Mouse (Mus musculus): ENCODE data around the gene Hist1h2ad. TPM values are rescaled to one million over a fixed set of nuclear protein-coding genes. Genes with fewer than 3 reads are reported as not detected.
"Not testable (repeated sequence)": the region's sequence is repeated elsewhere in the genome, so short reads cannot be mapped to it uniquely, and the experiment has no call there.

Hist1h2ad gene
- total RNA-seq, 2 experiments from 2014 or later, result 3.6 to 93.7 TPM

DNA sequence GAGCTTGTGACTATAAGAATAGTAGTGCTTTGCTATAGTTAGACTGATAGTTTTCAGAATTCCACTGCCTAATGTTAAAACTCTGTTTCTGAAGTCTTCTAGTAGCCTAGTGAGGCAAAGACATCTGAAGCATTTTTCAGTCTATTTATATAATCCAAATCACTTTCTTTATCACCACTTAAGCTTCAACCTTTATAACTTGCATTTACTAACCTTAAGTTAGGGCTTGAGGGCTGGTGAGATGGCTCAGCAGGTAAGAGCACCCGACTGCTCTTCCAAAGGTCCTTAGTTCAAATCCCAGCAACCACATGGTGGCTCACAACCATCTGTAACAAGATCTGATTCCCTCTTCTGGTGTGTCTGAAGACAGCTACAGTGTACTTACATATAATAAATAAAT is 34.4 kb upstream of the Hist1h2ad start:
- not testable (repeated sequence) for ATAC-seq (ENCODE audit: poor library complexity, severe bottlenecking)

DNA sequence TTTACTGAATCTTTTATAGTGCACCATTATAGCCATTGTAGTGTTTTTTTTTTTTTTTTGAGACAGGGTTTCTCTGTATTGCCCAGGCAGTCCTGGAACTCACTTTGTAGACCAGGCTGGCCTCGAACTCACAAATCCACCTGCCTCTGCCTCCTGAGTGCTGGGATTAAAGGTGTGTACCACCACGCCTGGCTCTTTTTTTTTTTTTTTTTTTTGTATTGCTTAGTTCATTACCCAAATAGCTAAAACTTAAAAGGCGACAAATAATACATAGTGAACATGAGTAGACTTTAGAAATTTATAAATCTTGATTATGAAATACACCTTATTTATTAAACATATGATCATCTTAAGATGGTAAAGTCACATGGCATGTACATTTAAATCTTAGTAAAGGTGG is 32.7 kb upstream of the Hist1h2ad start:
- ATAC-seq (ENCODE audit: poor library complexity, severe bottlenecking), result no peak

DNA sequence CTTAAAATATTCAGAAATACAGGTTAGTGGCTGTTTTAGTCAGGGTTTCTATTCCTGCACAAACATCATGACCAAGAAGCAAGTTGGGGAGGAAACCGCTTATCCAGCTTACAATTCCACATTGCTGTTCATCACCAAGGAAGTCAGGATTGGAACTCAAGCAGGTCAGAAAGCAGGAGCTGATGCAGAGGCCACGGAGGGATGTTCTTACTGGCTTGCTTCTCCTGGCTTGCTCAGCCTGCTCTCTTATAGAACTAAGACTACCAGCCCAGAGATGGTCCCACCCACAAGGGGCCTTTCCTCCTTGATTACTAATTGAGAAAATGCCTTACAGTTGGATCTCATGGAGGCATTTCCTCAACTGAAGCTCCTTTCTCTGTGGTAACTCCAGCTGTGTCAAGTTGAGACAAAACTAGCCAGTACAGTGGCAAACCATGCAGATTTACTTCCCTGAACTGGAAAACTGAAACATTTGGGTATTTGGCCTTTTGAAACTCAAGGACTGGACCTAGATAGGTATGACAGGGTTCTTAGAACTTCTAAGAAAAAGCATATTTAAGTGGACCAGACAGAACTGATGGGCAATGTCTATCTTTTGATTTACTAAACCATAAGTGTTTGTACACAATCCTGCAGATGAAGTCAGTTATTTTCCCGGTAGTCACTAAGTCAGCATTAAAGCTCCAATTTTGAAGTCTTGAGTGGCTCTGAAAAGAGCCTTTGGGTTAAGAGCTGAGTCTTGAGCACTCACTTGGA is 31.8 kb upstream of the Hist1h2ad start:
- not testable (repeated sequence) for ATAC-seq (ENCODE audit: poor library complexity, severe bottlenecking)

DNA sequence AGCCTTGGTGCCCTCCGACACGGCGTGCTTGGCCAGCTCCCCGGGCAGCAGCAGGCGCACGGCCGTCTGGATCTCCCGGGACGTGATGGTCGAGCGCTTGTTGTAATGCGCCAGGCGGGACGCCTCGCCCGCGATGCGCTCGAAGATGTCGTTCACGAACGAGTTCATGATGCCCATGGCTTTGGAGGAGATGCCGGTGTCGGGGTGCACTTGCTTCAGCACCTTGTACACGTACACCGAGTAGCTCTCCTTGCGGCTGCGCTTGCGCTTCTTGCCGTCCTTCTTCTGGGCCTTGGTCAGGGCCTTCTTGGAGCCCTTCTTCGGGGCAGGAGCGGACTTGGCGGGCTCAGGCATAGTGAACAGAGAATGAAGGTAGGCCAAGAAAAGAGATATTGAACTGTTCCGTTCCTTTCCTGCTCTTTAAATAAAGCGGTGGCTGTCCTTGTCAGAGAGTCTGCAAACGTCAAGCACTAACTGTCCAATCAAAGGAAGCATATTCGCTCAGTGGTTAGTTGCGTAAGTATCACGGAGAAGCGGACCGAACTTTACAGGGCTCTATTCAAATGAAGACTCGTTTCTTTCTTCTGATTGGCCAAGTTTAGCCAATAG is 31.1 kb upstream of the Hist1h2ad start, which contains the start of gene Hist1h2bh:
Hist1h2bh (minus strand) TSS at position 394 of the 609 bp plus-strand sequence.
- peak; percentile 88 for ATAC-seq (ENCODE audit: poor library complexity, severe bottlenecking)

DNA sequence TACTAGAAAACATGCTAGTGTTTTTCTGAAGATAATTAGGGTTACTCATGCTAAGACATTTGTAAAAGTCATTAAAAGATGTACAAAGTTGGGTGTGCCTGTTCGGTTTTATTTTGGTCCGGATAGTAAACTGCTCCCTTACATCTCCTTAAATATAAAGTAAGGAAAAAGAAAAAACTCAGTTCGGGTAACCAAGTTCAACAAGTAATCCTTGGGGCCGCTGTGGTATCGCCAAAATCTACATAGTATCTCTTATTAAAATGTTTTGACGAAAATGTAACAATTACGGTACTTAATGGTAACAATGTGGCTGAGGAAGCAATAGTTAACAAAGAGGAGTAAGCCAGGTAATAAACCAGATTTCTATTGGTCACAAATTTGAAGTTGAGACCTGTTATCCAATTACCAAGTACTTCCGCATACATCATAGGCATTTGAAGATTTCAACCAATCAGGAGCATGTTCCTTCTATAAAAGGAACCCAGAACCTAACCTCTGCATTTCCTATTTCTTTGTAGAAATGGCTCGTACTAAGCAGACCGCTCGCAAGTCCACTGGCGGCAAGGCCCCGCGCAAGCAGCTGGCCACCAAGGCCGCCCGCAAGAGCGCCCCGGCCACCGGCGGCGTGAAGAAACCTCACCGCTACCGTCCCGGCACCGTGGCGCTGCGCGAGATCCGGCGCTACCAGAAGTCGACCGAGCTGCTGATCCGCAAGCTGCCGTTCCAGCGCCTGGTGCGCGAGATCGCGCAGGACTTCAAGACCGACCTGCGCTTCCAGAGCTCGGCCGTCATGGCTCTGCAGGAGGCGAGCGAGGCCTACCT is 30.0 kb upstream of the Hist1h2ad start, which contains the start of gene Hist1h3f:
Hist1h3f (plus strand) TSS at position 88 of the 822 bp plus-strand sequence.
- ATAC-seq (ENCODE audit: poor library complexity, severe bottlenecking), result peak; percentile 83

DNA sequence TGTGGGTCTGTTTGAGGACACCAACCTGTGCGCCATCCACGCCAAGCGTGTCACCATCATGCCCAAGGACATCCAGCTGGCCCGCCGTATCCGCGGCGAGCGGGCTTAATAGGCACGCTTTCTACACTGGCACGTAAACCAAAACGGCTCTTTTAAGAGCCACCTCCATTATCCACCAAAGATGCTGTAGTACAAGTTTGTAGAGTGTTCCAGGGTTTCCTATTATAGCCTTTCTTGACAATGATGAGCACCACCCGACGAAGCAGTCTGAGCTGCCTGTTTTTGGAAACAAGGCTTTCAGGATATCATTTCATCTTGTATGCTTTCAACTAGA is 29.4 kb upstream of the Hist1h2ad start:
- ATAC-seq (ENCODE audit: poor library complexity, severe bottlenecking), result peak; percentile 14; the same call in 1 of the 2 replicates

DNA sequence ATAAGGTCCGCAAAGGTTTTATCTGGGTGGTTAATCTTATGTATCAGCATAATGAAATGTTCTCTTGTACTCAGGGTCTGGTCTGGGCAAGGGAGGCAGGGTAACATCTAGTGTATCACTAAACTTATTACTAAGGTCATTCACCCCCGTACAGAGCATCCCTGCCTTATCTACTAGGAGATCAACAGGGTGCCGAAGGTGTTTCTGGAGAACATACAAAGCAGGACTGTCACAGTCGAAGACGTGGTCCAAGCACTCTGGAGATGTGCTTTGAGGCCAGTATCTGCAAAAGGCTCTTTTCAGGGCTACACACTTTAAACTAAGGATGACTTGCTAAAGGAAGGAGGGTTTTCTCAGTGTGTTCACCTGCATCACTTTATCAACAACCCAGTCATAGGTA is 27.5 kb upstream of the Hist1h2ad start:
- no peak for ATAC-seq (ENCODE audit: poor library complexity, severe bottlenecking)

DNA sequence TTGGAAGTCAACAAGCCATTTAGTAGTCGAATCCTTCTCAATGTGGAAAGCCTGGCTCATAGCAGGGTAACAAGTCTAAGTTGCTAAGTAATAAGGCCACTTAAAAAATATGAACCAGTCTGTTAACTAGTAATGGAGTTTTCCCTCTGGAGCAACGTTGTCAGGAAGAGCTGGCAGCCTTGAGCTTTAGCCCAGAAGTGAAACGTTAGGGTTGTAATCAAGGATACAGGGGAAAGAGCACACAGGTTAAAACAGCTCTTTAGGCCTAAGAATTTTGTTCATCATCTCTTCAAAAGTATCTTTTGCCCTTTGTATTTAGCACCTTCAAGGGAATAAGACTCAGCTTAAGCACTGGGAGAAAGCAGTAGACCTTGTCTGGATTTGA is 23.4 kb upstream of the Hist1h2ad start:
- no peak for ATAC-seq (ENCODE audit: poor library complexity, severe bottlenecking)

DNA sequence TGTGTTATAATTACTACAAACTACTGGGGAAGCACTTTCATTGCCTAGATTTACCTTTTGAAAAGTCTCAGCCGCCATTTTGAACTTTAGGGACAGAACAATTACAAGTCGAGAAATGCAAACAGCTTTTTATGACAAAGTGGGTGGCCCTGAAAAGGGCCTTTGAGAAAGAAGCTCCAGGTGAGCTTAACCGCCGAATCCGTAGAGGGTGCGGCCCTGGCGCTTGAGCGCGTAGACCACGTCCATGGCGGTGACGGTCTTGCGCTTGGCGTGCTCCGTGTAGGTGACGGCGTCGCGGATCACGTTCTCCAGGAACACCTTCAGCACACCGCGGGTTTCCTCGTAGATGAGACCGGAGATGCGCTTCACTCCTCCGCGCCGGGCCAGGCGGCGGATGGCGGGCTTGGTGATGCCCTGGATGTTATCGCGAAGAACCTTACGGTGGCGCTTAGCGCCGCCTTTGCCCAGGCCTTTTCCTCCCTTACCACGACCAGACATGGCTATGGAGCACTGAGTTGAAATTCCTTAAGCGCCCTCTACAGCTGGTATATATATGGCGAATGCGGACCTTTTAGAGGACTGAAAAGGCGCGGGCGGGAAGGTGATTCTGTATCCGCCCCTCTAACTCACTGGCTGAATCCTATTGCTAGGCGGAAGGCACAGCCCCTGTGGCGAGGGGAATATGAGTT is 22.9 kb upstream of the Hist1h2ad start, which contains the start of gene Hist1h4f:
Hist1h4f (minus strand) TSS at position 503 of the 689 bp plus-strand sequence.
- peak; percentile 60 for ATAC-seq (ENCODE audit: poor library complexity, severe bottlenecking)

DNA sequence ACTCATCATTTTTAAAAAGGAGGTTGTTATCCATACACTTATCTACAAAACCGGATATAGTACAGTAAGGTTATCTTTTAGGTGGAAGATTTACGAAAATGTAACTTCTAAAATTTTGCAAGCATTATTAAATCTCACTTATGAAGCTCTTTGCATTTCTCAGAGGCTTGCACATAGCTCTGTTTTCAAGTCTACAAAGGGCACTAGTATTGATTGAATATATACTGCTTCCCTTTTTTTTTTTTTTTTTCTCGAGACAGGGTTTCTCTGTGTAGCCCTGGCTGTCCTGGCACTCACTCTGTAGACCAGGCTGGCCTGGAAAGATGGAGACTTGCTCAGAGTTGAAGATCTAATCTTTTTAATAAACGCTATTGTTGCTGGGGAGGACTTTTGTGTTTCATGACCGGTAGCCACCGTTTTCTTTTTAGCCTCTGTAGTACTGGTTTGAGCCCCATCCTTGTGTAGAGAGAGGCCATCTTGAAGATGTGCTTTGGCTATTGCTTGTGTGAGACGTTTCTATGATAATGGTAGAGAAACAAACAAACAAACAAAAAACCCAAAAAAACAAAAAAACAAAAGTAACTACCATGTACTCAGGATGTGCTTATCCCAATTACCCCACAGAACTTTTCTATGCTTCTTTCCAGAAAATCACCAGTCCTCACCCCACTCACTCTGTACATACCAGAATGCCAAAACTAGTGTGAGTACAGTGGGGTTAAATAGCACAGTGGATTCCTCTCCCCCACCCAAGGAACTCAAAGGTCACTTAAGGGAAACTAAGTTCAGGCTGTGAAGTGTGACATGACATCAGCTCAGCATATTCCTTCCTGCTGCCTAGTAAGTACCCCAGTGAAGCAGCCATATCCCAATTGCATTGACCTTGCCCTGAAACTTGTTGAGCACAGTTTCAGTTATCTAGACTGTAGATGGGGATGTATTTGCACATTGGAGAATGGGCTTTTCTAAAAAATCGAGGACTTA is 22.0 kb upstream of the Hist1h2ad start:
- ATAC-seq (ENCODE audit: poor library complexity, severe bottlenecking), result no peak

DNA sequence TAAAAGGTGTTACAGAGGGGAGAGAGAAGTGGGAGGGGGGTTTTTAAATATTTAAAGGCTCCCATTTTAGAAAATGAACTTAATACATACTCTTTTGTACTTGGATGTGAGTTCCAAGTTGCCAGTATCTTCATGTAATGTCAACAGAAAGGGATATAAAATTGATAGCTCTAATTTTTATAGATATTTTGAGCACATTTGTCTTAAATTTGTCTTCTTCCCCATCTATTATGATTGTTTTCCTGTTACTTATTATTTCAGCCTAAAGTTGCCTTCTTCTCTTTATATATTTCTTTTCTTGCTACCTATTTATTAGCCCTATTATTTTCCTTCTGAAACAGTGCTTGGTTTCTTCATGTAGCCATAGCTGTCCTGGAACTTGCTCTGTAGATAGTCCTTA is 21.2 kb upstream of the Hist1h2ad start, which contains the start of gene Hist1h1d:
Hist1h1d (plus strand) TSS at position 301 of the 400 bp plus-strand sequence.
- no peak for ATAC-seq (ENCODE audit: poor library complexity, severe bottlenecking)

DNA sequence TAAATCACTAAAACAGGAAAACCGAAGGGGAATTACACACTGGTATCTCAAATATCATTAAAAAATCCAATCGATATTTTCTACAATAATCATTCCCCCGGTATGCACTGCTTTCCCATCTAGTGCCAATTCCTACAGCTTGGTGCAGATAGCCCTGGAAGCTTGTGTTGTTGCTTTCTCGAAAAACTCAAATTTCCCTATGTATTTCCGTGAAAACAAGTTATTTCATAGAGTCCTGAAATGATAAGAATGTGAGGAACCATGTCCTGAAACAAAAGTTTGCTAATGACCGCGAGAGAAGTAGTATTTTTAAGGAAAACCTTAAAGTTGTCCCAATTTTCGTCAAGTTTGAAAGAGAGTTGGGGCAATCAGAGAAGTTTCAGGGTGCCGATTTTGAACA is 19.8 kb upstream of the Hist1h2ad start:
- ATAC-seq (ENCODE audit: poor library complexity, severe bottlenecking), result no peak

DNA sequence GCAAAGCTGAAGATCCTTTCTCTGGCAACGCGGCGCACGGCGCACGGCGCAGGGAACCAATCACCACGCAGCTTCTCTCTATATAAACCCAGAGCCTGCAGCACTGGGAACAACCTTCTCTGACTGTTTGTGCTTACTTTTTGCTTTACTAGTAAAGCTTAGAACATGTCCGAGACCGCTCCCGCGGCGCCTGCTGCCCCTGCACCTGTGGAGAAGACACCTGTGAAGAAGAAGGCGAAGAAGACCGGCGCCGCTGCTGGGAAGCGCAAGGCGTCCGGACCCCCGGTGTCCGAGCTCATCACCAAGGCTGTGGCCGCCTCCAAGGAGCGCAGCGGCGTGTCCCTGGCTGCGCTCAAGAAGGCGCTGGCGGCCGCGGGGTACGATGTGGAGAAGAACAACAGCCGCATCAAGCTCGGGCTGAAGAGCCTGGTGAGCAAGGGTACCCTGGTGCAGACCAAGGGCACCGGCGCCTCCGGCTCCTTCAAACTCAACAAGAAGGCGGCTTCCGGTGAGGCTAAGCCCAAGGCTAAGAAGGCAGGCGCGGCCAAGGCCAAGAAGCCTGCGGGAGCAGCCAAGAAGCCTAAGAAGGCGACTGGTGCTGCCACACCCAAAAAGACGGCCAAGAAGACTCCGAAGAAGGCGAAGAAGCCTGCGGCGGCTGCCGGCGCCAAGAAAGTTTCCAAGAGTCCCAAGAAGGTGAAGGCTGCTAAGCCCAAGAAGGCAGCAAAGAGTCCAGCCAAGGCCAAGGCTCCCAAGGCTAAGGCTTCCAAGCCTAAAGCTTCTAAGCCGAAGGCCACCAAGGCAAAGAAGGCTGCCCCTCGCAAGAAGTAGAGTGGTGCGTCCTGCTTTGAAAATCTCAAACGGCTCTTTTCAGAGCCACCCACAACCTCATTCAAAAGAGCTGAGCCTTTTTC is 19.0 kb upstream of the Hist1h2ad start:
- peak; percentile 66 for ATAC-seq (ENCODE audit: poor library complexity, severe bottlenecking)

DNA sequence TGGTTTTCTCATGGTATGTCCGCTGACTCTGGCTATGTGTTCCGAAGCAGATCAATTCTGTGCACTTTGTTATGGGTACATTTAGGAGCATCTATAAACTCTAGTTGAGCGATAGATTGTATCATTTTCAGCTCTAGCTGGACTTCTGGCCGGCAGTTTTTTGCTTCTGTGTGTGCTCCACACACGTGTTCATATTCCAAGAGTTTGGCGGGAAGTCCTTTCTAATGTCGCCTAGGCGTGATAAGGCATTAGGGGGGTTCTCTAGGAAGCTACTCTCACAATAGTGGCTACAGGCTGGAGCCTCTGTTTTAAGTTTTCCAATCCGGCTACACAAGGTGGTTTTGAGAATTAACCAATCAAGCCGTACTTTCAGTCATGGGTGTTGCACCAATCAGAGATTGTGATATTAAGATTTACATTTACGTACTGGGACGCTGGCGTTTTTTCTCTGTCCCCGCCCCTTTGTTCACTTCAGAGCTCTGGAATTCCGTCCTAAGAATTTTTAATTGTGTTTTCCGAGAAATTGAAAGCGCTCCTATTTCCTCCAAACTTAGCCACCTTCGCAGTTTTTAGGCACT is 18.3 kb upstream of the Hist1h2ad start:
- ATAC-seq (ENCODE audit: poor library complexity, severe bottlenecking), result peak; percentile 32

DNA sequence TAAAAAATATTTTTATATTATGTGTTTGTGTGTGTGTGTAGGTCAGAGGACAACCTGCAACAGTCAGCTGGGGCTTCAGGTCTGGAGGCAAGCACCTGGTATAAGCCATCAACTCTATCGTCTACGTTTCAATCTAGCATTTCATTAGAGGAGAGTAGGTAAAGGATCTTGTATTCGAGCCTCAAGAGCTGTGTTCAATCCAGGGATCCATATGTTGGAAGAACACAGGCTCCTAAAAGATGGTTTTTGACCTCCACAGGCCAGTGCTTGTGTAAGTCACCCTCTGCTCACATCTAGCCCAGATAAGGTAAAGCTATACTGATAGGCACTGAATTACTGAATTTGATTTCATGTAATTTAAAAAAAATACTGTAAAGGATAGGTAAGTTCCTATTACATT is 17.3 kb upstream of the Hist1h2ad start:
- no peak for ATAC-seq (ENCODE audit: poor library complexity, severe bottlenecking)

DNA sequence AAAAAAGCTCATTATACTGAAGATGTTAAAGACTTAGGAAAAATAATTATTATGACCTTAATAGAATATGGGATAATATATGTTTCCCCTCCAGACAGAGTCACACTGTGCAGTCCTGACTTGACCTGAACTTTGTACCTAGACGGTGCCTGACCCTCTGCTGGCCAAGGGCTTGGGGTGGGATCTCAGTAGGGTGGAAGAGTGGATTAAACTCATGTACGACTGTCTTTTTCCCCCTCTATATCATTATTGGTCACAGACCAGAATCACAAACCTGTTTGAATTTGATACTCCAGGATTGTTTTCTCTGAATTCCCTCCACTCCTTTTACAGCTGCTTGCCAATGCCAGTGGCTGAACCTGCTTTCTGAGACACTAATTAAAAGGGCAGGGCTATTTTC is 13.5 kb upstream of the Hist1h2ad start:
- ATAC-seq (ENCODE audit: poor library complexity, severe bottlenecking), result not testable (repeated sequence)

DNA sequence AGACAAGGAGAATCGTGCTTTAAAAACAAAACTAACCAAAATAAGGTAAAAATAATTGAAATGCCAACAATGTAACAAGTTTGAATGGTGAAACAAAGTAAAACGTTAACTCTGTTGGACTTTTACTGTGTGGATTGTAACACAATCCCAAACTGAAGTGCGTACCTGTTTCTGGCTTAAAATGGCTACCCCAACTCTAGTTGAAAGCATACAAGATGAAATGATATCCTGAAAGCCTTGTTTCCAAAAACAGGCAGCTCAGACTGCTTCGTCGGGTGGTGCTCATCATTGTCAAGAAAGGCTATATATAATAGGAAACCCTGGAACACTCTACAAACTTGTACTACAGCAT is 12.7 kb upstream of the Hist1h2ad start:
- ATAC-seq (ENCODE audit: poor library complexity, severe bottlenecking), result peak; percentile 20; the same call in 1 of the 2 replicates
